Mouse (Mus musculus): ENCODE data around the gene Rab3gap2. TPM values are rescaled to one million over a fixed set of nuclear protein-coding genes. Genes with fewer than 3 reads are reported as not detected.

Gene Rab3gap2
- 10 to 100 TPM; 14.7 to 20.7 TPM for polyA plus RNA-seq (2017; shearing (Covaris generic))

DNA sequence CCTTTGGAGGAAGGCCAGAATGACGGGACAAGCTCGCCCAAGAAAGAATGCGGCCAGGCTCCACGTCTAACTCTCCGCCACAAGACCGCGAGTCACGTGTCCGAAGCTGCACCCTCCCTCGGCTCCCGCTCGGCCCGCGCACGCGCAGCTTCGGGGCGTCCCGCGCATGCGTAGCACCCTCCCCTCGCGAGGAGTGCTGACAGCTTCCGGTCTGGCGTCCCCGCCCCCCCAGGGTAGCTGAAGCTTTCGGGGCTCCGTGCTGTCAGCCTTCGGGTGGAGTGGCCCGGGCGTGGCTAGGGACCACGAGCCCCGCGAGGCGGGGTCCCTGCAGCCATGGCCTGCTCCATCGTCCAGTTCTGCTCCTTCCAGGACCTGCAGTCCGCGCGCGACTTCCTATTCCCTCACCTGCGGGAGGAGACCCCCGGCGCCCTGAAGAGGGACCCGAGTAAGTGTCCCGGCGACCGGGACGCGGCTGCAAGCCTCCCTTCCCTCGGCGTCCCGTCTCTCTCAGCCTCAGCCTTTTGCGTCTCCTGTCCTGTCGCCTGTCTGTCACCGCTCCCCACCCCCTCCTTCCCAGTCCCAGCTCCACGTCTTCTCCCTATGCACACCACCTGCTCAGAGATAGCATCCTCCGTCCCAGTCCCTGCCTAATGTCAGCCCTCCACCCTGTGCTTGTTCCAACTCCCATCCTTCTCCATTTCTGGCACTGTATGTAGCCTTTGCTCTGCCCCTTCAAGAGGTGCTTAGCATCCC is at the start of gene Rab3gap2:
Gene Rab3gap2 (plus strand): TSS at position 209 of the 753 bp plus-strand sequence.
- peak; percentile 81 for ATAC-seq

DNA sequence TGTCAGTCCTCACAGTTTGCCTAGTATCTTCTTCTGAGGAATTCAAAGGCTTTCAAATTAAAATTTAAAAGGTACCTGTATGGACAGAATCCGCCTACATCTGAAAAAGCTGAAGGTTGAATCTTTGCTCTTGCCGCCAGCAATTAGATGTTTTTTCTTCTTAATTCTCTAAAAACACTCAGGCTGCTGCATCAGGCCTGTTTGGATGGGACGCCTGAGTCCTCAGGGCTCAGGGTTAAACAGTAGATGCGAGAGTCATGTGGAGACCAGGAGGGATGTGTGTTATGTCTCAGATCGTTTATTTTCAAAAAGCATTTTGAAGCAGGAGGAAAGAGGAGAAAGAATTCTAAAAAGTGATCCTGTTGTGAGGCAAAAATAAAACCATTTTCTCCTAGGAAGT is 30.3 kb upstream of the Rab3gap2 start:
- no peak for ATAC-seq

DNA sequence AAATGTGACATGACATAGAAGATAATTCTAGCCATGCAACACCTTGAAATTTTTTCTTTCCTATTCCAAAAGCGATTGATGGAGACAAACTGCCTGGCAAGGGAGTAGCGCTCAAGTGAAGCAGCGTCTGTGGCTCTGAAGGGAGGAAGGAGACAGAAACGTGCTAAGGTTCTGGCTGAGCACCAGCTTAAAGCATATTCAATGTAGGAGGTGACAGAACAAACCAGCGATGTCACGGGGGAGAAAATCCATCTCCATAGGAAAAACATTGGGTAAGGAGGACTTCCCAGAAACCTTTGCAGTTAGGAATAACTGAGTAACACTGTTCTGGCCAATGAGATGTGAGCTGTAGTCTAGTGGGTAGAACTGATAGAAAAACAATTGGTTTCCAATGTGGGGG is 26.1 kb upstream of the Rab3gap2 start:
- ATAC-seq, result no peak

DNA sequence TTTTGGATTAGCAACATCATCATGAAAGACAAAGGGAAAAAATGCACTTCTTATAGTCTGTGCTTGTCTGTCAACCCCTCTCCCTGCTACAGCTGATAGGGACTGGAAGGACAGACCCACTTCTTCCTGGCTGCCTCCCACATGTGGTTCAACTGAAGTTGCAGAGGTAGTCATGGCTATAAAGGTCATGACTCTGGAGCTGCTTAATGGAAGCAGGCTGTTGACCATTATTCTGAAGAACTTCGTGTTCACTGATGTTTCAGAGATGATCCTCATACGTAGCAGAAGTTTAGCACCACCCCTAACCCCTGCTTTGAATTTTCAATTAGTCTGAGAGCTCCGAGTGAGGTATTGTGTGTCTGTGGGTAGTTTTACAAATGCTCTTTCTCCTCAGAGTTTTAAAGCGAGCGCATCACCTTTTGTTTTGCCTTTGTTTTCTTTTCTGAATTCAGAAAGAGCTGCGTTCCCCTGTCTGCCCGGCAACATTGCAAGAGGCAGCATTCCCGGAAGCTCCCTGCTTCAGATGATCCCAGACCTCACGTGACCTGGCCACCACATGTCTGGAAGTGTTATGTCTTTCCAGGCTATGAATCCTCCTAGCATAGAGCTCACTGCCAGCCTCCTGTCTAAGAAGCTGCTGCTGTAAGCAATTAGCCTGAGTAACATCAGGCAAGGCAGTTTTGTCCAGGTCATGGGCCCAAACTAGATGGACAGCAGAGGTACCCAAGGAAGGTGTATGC is 20.2 kb upstream of the Rab3gap2 start:
- ATAC-seq, result no peak

DNA sequence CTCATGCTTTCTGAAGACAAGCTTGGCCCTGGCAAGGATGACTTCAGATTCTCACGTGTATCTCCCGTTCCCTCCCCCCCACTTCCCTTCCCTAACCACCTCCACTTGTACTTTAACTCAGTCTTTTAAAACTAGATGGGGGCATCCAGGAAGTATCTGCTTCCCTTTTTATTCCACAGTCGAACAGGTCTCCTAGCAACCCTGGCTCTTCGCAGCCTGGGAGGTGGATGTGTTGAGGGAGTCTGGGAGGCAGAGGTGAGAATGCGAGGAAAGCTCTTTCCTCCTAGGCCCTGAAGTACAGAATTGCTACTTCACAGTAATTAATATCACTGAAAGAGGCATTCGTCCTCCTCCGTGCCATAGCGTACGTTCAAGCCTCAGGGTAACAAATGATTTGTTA is 18.4 kb upstream of the Rab3gap2 start:
- no peak for ATAC-seq

DNA sequence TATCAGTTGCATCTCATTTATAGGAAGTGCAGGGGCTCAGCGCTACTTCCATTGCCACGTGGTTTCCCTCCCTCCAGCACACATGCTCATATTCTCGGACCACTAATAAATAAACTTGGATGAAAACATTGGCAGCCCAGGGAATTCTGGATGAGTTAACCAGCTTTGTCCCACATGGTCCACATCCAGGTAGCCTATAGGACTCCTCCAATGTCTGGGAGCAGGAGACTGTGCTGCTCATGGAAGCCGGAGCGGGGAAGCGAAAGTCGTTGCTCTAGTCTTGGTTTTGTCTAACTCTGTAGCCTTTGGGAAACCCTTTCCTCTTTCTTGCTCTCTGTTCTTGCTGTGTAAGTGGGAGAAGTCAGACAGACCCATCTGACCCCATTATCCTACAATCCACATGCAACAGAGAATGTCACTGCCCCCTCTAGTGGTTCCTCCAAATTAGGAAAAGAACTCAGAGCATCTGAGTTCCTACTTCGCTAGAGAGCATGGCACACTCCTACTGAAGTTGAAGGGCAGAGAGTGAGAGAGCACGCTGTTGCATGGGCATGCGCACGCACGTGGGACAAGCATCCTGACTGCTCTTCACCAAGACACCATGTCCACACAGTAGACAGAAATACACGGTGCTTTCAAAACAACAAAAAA is 16.7 kb upstream of the Rab3gap2 start:
- no peak for ATAC-seq

DNA sequence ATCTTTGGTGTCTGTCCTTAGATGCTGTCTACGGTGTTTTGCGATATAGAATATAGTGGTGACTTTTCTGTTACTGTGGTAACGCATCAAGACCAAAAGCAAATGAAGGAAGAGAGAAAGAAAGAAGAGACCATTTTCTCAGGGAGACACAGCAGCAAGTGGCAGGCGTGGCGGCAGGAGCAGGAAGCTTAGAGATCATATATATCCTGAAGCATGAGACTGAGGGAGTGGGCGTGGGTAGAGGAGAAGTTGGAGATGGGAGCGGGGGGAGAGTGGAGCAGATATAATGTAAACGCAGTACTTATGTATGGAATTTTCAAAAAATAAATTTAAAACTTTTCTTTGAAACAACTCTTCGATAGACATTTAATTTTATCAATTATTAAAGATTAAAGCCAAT is 14.0 kb upstream of the Rab3gap2 start:
- no peak for ATAC-seq

DNA sequence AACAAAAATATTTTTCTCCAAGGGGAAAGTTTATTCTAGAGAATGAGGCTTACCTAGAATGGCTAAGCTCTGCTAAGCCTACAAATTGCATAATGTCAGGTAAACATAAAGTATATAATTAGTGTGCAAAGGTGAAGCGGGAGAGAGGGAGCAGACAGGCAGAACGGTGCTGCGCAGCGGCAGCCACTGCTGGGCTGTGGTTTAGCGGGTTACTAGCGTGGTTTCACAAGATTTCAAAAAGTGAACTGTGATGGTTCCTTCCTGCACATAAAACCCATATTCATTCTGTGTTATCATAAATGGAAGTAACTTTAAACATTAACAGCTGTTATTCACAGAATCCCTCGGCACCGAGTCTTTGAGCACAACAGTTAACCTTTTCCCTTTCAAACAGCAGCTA is 11.8 kb upstream of the Rab3gap2 start:
- no peak for ATAC-seq

DNA sequence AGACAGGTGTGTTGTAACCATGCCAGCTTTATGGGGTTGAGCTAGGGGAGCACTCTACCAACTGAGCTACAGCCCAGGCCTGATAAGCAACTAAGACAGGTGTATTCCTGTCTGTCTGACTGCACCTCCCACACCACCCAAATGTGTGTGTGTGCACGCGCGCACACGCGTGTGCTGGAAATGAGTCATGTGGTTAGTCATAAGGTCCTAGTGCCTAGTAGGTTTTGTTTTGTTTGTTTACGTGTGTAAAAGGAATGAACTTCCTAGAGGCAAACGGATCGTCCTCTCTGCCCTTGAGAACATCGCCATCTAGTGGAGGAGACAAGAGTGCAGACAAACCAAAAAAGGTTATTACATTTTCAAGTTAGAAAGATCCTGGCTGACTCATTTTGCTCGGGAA is 10.4 kb upstream of the Rab3gap2 start:
- ATAC-seq, result peak; percentile 84

DNA sequence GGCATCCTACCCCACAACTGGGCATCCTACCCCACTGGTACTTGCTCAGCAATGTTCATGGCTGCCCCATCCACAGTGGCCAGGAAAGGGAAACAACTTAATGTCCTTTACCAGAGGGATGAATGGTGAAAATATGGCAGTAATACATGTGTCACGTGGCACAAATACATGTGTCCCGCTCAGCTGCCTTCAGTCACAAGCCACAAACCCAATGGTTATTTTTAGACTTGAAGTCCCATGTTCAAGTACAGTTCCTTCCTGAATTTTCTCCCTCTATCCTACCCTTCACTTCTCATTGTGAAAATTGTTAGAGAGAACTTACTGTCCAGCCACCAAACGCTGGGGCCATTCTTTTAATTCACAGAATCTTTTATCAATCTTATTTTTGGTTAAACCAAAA is 7.6 kb upstream of the Rab3gap2 start:
- ATAC-seq, result no peak

DNA sequence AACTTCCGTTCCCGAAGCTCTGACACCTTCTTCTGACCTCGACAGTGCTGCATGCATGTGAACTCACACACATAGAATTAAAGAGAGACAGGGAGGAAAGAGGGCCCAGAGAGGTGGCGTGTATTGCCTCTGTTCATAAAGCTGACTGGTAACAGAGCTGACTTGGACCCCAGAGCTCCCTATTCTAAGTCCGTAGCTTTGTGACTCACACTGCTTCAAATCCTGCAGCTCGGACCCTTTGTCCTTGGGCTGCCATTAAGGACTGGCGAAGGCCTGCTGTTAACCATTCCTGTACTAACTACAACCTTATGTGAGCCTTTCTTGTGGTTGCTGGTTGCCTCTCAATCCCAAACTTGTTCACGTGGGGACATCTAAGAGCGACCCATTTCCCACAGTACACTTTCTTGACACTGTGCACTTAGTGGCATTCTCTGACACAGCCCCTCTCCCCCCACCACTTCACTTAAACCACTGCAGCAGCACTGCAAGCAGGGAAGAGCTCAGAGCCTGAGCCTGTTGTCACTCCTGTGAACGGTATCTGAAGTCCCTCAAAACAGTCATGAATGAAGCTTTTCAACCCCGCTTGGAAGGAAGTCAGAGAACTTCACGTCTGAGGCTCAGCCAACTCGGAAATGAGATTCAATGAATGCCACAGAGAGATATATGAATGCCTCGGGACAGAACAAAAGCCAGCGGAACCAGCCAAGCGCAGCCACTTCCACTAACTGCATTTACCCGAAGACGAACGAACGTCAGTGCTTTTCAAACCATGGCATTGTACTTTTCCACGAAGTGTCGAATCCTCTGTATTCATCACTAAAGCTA is 3.1 kb upstream of the Rab3gap2 start:
- no peak for ATAC-seq

DNA sequence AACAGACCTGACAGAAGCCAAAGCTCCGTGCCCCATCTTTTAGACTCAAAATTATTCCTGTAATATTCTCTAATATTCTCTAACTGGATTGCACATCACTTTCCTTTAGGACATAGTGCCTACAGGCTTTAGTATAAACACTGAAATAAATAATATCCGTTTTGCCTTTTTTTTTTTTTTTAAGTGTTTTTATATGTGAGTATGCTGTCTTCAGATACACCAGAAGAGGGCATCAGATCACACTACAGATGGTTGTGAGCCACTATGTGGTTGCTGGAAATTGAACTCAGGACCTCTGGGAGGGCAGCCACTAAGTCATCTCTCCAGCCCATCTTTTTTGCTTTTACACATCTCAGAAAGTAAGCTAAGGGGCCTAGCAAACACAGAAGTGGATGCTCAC is 1.9 kb upstream of the Rab3gap2 start:
- no peak for ATAC-seq

DNA sequence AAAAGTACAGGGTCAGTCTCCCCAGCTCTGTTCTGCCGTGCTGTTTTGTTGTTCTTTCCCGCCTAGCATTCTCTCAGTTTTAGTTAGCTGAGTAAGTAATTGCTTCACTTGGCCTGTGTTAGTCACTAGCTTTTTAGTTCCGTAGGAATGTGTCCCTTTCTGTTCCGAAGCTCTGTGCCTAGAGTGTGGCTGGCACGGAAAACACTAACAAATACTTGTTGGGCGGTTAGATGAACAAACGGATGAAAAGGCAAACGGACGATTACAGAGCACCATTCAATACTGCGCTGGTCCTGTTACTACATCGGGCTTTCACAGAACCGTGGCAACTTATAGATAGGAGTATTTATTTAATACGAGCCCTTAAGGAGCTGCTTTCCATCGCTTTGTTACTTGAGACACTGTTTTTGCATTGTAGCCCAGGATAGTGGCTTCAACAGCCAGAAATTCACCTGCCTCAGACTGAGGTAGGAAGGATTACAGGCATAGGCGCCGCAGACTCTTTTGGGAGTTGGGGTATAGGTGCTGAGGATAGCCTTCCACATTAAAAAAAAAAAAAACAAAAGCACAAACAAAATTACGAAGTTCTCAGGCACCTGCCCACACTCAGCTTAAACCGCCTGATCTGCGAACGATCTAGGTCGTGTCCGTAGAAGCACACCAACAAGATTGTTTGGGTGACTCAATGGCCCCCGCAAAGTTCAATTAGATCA is 565 bp upstream of the Rab3gap2 start:
- peak; percentile 20 for ATAC-seq

DNA sequence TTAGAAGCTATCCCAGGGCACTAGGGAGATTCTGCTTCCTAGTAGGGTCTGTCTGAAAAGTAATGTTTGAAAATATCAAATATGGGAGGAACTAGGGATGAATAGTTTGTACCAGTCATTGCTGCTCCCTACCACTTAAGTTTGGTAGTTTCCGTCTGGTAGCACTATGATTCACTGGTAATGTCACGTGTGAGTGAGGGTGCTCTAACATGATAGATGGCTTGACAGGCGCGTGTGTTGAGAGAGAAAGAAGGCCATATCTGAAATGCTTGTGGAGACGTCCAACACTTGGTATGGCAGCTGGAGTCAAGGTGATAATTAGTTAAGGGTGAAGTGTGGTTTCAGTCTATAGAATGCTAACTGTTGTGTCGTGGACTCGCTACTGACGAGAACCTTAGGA is 1.2 kb downstream of the Rab3gap2 start:
- peak; percentile 52 for ATAC-seq

DNA sequence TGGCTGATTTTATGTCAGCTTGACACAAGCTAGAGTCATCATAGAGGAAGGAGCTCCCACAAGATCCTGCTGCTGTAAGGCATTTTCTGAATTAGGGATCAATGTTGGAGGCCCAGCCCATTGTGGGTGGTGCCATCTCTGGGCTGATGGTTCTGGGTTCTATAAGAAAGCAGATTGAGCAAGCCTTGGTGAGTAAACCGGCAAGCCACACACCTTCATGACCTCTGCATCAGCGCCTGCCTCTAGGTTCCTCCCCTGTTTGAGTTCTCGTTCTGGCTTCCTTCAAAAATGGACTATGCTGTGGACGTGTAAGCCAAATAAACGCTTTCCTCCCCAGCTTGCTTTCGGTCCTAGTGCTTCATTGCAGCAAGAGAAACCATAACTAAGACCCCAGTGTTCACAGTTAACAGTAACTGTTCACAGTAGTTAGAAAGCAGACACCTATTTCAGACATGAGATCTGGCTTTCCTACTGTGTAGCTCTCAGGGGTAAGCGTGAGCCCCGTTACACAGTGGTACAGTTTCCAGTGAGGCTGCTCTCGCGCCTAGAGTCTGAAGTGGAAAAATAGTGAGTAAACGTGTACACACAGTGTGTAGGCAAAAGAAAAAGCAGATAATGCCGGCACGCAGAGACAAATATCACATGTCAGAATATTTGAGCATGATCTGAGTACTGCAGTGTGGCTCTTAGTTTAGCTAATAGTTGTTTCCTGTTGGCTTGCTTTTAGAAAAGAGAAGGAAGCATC is 4.1 kb downstream of the Rab3gap2 start:
- ATAC-seq, result peak; percentile 42

DNA sequence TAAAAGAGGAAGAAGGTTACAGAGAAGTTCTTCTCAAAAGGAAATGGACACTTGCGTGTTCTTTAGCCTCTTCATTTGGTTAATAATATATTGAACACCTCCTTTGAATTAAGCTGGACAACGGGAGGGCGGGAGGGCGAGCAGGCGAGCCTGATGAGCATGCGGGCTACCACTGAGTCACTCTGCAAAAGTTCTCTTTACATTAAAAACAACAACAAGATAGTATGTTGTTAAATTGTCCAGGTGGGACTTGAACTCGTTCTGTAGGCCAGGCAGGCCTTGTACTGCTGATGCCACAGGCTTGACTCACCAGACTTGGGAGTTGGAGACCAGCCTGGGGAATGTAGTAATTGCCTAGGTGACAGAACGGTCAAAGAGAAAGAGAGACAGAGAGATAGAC is 4.8 kb downstream of the Rab3gap2 start:
- no peak for ATAC-seq

DNA sequence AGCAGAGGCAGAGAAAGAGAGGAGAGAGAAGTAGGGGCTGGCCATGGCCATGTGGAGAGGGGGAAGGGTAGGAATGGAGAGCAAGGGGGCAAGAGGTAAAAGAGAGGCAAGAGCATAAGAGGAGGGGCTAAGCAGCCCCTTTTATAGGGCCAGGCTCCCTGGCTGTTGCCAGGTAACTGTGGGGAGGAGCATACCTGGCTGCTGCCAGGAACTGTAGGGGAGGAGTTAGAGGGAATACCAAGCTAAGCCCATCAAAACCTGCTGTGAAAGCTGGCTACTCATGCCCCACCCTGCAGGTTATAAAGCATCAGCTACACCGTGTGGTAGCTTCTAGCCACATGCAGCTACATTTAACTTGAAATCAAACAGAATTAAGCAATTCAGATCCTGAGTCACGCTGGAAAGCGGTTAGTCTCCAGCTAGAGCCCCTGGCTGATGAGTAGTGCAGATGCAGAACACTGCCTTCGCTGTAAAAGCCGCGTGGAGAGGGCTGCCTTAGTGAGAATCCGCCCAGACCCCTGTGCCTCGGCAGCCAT is 5.8 kb downstream of the Rab3gap2 start:
- no peak for ATAC-seq

DNA sequence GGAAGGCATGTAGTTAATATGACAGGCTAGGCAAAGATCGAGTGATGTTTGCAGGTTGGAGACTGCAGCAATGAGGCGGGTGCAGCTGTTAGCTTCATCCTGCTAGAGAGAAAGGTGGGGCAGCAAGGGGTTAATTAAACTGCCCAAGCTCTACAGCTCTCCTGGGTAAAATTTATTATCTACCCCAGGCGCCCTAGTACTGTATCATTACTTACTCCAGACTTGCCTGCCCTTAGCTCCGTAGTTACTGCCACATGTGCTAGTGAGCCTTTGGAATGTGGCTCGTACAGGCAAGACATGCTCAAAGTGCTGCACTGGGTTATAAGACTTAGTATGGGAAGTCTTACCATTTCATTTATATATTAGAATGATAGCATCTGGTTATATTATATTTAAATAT is 12.4 kb downstream of the Rab3gap2 start:
- ATAC-seq, result no peak

DNA sequence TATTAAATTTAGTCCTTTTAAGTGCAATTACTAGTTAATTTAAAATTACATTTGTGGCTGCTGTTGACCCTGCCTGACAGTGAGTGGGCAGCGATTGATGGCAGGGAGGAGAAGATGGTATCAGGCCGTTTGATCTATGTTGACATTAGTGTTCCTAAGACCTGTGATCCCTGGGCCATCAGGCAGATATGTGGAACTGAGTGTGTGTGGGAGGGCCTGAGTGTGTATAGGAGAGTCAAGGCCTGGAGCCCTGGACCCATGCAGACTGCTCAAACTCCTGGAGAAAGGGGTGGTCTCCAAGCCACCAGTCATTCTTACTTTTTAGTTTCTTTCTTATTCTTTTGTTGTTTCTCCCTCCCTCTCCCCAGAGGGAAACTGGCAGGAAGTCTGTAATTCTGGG is 12.8 kb downstream of the Rab3gap2 start:
- ATAC-seq, result no peak

DNA sequence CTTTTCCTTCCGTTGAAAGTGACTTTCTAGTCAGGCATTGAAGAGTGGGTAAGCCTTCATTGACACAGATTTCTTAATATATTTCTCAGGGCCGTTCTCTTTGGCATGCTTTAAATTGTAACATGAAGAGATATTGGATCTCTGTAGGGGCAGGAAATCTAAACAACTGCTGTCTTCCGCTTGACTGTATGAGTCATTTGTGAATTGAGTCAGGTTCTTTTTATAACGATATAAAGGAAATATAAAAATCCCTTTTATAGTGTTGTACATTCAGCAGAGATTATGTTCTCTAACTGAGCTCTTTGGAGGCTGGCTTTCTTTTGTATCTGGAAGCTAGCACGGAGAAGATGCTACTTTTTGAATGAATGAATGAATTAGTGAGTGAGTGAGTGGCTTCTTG is 14.0 kb downstream of the Rab3gap2 start:
- ATAC-seq, result peak; percentile 91

DNA sequence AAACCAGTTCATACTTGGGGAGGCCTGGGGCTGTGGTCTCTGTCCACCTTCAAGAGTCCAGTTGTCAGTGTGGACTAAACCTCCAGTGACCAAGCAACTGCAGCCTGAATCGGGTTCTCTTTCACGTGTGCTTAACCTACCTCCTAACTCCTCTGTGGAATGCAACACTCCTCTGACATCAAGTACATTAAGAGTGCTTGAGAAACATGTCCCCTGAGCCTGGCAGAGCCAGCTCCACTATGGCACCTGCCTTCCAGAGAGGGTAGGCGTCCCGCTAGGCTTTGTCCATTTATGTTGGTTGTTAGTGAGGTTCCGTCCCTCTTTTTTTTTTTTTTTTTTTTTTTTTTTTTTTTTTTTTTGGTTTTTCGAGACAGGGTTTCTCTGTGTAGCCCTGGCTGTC is 23.0 kb downstream of the Rab3gap2 start:
- ATAC-seq, result no peak

Data from CD4-positive, CD25-positive, alpha-beta regulatory T cell, adult 4 months (primary cell).